Mouse (Mus musculus): ENCODE data around the gene Kdm5c. TPM values are rescaled to one million over a fixed set of nuclear protein-coding genes. Genes with fewer than 3 reads are reported as not detected.
"Not testable (repeated sequence)": the region's sequence is repeated elsewhere in the genome, so short reads cannot be mapped to it uniquely, and the experiment has no call there.

The Kdm5c gene
- total RNA-seq, 2 experiments from 2014 or later: 46.7 to 57.6 TPM

- no peak for ATAC-seq (replicated peaks; ENCODE audit: poor library complexity, severe bottlenecking)
Observed at GRCm38 (mm10) chrX:152279384-152279783, 46.6 kb downstream of the Kdm5c start.

GRCm38 (mm10) chrX:152284746-152285145 is 51.9 kb downstream of the Kdm5c start:
- peak; percentile 72 for ATAC-seq (replicated peaks; ENCODE audit: poor library complexity, severe bottlenecking)

GRCm38 (mm10) chrX:152287026-152287425 is 54.2 kb downstream of the Kdm5c start:
- ATAC-seq (replicated peaks; ENCODE audit: poor library complexity, severe bottlenecking): not testable (repeated sequence)

- ATAC-seq (replicated peaks; ENCODE audit: poor library complexity, severe bottlenecking): no peak
Observed at GRCm38 (mm10) chrX:152306224-152306623, 73.4 kb downstream of the Kdm5c start.

GRCm38 (mm10) chrX:152307371-152307770 is 74.6 kb downstream of the Kdm5c start:
- no peak for ATAC-seq (replicated peaks; ENCODE audit: poor library complexity, severe bottlenecking)

GRCm38 (mm10) chrX:152307942-152308341 is 75.1 kb downstream of the Kdm5c start:
- peak; percentile 67 for ATAC-seq (replicated peaks; ENCODE audit: poor library complexity, severe bottlenecking)

- no peak for ATAC-seq (replicated peaks; ENCODE audit: poor library complexity, severe bottlenecking)
Observed at GRCm38 (mm10) chrX:152320535-152320934, 87.7 kb downstream of the Kdm5c start.

- peak; percentile 63 for ATAC-seq (replicated peaks; ENCODE audit: poor library complexity, severe bottlenecking)
Observed at GRCm38 (mm10) chrX:152322776-152323175, 90.0 kb downstream of the Kdm5c start.

GRCm38 (mm10) chrX:152323584-152323983 is 90.8 kb downstream of the Kdm5c start:
- ATAC-seq (replicated peaks; ENCODE audit: poor library complexity, severe bottlenecking): no peak

Other genes starting within 250 kb of the Kdm5c start
- 84.8 and 106 TPM in 2 replicates for gene Hsd17b10, start 231.2 kb upstream of the Kdm5c start, total RNA-seq (2014; fragmentation: Nextera tagmentation)
- gene Hsd17b10, start 231.2 kb upstream of the Kdm5c start, total RNA-seq (2017): 89.3 and 103 TPM in 2 replicates
- gene Ribc1, start 216.7 kb upstream of the Kdm5c start, total RNA-seq (2014; fragmentation: Nextera tagmentation): 0.64 and 2.5 TPM in 2 replicates
- gene Ribc1, start 216.7 kb upstream of the Kdm5c start, total RNA-seq (2017): 2.8 and 3.2 TPM in 2 replicates
- 122 and 129 TPM in 2 replicates for gene Smc1a, start 216.6 kb upstream of the Kdm5c start, total RNA-seq (2014; fragmentation: Nextera tagmentation)
- 246 and 271 TPM in 2 replicates for gene Smc1a, start 216.6 kb upstream of the Kdm5c start, total RNA-seq (2017)
- 7.4 and 10.5 TPM in 2 replicates for gene Iqsec2, start 88.8 kb upstream of the Kdm5c start, total RNA-seq (2014; fragmentation: Nextera tagmentation)
- 0.60 and 5.3 TPM in 2 replicates for gene Iqsec2, start 88.8 kb upstream of the Kdm5c start, total RNA-seq (2017)
- gene Kantr, start 94.5 kb downstream of the Kdm5c start, total RNA-seq (2014; fragmentation: Nextera tagmentation): 17.0 and 17.1 TPM in 2 replicates
- 2.3 and 5.0 TPM in 2 replicates for gene Kantr, start 94.5 kb downstream of the Kdm5c start, total RNA-seq (2017)
- 10.9 and 11.2 TPM in 2 replicates for gene Tspyl2, start 109.4 kb downstream of the Kdm5c start, total RNA-seq (2014; fragmentation: Nextera tagmentation)
- 19.4 and 21.4 TPM in 2 replicates for gene Tspyl2, start 109.4 kb downstream of the Kdm5c start, total RNA-seq (2017)
- not detected in 2 replicates for gene Gpr173, start 135.7 kb downstream of the Kdm5c start, total RNA-seq (2014; fragmentation: Nextera tagmentation)
- not detected in 2 replicates for gene Gpr173, start 135.7 kb downstream of the Kdm5c start, total RNA-seq (2017)